Mouse (Mus musculus) bone marrow, adult 2 months (tissue): ENCODE measurements at regions not wholly inside any gene's neighbourhood (a gene's known extent, or its start where the extent isn't known, plus 50 kb on each side); places are given as distances from the start of the nearest gene placed in this dataset.

ENCODE experiments used
- CTCF ChIP-seq: fragments of 200-500 bp; IDR thresholded peaks from 2 replicates; pipeline ENCODE4 v1.5.1; 2011; ENCODE audit warnings: low read length, control low read depth; ENCODE audit not compliant: control insufficient read depth, insufficient read depth
- POLR2A ChIP-seq: fragments of 200-500 bp; IDR thresholded peaks from 2 replicates; pipeline ENCODE4 v1.6.1; 2011; ENCODE audit warnings: low read depth, mild to moderate bottlenecking, control low read depth, low read length, borderline replicate concordance; ENCODE audit not compliant: control insufficient read depth

GRCm38 (mm10) chr3:52785595-52785994 is 231.4 kb downstream of the Cog6 start:
- no peak for TF ChIP-seq CTCF
- TF ChIP-seq POLR2A = no peak
